Mouse (Mus musculus) right cerebral cortex, postnatal 25 days (tissue): ENCODE measurements at regions not wholly inside any gene's neighbourhood (a gene's known extent, or its start where the extent isn't known, plus 50 kb on each side); places are given as distances from the start of the nearest gene placed in this dataset.

Experiments
- DNase-seq: peaks from one replicate; pipeline ENCODE4 v3.0.0; 2022

- DNase-seq: no peak
Observed at GRCm38 (mm10) chr9:113601451-113601850, 106.6 kb downstream of the Pdcd6ip start.

DNA sequence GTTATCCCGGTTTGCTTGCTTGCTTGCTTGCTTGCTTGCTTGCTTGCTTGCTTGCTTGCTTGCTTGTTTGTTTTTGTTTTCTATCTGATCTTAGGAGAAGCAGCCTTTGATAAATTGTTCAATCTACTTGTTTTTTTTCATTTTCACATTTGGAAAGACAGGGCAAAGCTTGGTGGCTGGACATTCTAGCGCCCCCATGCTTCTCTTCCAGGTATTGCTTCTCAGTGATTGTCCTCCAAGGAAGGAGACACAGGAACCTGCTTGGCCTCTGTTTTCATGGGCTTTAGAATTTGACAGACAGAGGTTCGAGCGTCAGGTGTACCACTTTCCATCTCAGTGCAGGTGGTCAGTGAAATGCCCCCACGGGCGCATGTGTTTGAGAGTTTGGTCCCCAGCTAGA lies 120.8 kb downstream of the Pdcd6ip start:
- DNase-seq: no peak

DNA sequence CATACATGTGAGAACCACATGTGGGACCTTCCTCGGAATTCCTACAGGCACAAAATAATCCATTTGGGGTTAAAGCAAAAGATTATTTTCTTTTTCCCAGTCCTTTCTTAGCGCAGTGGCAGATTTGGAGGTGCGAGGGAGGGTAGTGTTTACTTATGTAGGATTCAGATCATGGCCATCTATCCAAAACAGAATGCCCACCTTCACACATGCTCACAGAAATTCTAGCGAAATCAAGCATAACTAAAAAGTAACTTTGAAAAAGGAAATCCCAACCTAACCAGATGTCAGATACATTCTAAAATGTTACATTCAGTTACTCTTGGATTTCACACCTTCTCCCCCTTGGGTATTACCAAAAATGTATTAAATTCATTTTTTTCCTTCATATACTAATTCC lies 121.6 kb downstream of the Pdcd6ip start:
- no peak for DNase-seq

DNA sequence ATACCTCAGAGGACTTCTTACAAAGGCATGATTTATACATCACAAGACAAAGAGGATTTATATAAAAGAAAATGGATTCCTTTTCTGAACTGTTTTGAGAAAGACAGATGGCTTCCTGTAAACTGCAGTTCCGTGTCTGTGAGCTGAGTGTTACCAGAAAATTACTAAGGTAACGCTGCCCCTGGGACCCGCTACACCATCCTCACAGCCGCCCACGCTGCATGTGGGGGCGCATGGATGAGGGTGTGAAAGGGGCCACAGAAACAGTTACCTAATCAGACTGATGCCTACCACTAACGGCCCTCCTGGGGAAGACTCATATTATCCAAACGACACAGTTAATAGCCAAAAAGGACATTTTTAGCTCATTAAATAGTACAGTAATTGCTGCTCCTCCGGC lies 129.8 kb downstream of the Pdcd6ip start:
- DNase-seq: peak; percentile 34

DNA sequence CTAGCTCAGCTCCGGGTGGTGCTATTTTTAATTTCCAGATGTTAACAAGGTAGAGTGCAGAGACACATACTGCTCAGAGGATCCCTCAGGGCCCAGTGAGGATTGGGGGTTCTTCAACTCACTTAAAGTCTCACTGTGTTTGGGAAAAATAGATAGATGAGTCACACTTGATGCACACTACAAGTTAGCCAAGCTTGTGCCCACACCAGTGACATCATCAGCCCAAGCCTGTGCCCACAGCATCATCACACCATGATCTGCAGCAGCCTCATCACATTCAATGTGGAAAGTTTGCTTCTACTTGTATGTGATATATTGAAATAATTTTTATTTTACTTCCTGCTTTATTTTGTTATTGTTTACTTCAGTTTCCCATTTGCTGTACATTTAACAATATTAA lies 139.2 kb downstream of the Pdcd6ip start:
- DNase-seq: peak; percentile 21

- no peak for DNase-seq
Observed at GRCm38 (mm10) chr9:113567705-113568104, 140.4 kb downstream of the Pdcd6ip start.

GRCm38 (mm10) chr9:113566620-113567019 lies 141.4 kb downstream of the Pdcd6ip start:
- DNase-seq: no peak

GRCm38 (mm10) chr9:113553911-113554310 lies 154.1 kb downstream of the Pdcd6ip start:
- no peak for DNase-seq

GRCm38 (mm10) chr9:113547458-113547857 lies 160.6 kb downstream of the Pdcd6ip start:
- DNase-seq: no peak

DNA sequence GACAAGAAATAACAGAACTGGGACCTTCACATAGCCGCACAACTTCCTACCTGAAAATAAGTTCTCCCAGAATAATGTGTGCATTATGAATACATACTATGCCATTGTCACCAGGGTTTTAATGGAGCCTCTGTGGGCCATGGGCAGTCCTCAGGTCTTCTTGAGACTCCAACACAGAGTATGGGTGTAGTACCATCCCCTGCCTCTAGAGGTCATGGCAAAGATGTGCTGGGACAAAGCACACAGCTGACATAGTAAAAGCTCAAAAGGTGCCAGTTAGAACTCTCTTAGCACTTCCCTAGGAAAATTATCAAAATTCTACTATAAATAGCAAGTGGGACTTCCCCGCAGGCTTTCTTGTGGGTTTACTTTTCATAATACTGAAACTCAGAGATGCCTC lies 179.5 kb downstream of the Pdcd6ip start:
- DNase-seq: no peak

DNA sequence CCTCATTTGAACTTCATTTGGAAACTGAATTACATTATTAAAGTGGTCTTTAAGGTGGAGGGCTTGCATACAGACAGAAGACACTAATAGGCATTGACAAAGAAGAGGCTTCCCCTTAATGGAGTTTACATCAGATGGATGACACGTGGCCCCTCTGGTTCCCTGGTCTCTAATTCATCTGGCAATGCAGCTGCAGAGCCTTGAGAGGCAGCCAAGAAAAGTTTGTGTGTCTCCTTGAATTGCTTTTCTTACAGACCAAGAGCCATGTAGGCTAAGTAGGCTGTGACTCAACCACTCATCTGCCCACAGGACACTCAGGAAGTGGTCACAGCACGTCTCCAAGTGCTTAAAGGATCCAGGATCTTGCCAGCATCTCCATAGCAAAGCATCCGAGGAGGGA lies 183.8 kb downstream of the Pdcd6ip start:
- DNase-seq: no peak

DNA sequence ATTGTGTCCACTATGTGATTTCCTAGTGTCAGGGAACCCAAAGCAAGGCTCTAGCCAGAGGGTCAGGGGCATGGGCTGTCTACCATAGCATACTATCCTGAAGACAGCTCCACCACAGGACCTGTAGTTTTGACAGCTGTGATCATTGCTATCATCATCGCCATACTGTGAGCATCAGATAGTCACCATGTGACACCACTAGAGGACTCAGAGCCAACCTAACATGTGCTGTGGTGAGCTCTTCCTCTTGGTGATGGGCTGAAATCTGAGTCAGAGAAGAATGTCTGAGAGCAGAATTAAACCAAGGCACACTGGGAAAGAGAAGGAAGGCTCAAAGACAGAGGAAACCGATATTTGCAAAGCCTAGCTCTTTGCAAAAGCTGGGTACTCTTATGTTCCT lies 184.9 kb downstream of the Pdcd6ip start:
- no peak for DNase-seq

GRCm38 (mm10) chr9:113519727-113520126 lies 188.3 kb downstream of the Pdcd6ip start:
- no peak for DNase-seq

GRCm38 (mm10) chr9:113518482-113518881 lies 189.6 kb downstream of the Pdcd6ip start:
- no peak for DNase-seq

- DNase-seq: no peak
Observed at GRCm38 (mm10) chr9:113517756-113518155, 190.3 kb downstream of the Pdcd6ip start.

DNA sequence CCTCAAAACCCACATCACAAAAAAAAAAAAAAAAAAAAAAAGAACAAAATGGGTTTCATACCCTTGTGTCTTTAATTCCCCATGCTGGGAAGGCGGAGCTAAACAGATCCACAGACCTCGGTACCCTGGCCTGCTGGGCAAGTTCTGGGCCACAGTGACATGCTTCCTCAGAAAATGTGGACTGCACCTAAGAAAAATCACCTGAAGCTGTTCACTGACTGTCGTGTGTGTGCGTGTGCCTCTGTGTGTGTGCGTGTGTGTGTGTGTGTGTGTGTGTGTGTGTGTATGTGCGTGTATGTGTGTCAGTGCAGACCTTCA lies 192.4 kb downstream of the Pdcd6ip start:
- DNase-seq: no peak

DNA sequence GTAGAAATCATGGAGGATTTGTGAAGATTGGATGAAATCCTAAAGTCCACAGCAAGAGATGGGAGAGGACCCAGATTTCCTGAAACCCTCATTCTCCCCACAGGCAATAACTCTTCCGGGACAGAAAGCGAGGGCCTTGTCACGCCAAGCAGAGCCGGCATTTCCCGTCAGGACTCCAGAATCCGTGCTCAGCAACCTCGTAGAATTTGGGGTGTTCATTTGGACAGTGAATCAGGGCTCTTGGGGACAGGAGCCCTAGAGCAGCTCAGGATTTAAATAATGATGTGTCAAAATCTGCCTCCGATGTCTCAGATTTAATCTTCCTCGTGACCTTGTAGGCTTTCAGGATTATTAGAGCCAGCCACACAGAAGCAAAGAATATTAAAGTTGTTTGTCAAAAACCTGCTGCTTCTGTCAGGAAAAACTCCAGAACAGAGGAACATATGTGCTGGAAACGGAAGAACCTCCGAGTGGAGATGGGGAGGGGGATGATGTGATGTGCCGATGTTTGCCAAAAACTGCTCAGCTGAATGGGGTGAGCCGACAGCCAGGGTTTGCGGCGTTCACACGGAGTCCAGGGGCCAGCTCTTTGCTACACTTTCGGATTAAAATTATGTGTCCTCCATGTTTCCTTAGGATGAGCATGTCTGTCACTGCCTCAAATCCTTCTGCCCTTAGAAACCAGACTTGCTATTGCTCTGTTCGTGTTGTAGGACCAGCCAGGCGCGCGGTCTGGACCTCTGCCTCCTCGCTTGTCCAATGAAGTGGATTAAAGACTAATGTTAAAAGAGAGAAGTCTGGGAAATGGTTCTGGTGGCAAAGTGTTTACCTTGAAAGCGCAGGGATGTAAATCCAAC lies 193.0 kb downstream of the Pdcd6ip start:
- no peak for DNase-seq

DNA sequence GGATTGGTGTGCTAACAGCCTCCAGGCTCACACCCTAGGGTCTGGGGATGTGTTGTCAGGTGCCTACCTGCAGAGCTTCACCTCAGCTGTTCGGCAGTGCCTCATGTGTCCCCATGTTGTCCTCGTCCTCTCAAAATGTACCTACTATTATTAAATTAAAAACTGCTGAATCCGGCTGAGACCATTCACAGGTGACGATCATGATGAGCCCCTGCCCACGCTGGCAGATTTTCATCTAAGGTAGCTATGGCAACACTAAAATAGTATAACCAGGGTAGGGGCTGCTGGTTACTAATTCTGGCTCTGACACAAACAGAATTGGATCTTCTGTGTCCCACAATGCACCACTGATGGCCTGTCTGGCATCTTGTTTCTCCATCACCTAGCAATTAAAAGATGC lies 196.8 kb downstream of the Pdcd6ip start:
- no peak for DNase-seq

- no peak for DNase-seq
Observed at GRCm38 (mm10) chr9:113509368-113509767, 198.7 kb downstream of the Pdcd6ip start.

- peak; percentile 83 for DNase-seq
Observed at GRCm38 (mm10) chr9:113508821-113509220, 199.2 kb downstream of the Pdcd6ip start.

DNA sequence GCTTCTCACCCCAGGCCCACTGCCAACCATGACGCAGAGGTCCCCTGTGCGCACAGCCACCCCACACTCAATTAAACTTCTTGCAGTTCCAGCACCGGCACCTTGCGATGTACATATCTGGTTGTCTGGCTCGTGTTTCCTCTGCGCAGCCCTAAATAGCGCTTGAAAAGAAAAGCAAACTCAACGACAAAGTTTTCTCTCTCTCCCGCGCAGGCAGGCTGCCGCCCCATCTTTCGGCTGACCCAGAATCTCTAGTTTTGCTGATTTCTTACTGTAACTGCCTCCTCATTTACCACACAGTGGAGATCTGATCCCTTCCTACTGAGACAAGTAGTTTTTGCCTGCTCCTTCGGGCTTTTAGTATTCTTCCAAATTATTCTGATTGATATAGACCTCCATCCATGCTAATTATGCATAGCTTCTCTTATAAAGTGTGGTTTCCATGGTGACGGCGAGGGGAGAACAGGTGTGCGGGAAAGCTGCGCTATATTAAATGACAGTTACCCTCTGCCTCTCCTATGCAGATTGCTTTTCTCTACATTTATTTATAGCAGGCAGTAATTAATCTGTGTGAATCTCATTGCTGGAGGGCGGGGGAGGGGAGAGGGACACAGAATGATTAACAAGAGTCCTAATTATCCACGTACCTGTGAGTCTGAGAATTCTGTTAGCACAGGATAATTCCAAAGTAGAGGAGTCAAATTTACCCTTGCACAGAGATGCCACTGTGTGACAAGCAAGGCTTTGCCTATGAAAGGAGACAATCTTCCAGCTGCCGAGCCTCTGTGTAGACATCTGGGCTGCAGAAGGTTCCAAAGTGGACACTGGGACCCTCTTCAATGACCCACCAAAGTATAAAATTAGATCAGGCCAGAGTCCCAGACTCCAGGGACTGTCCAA lies 200.2 kb downstream of the Pdcd6ip start:
- peak; percentile 53 for DNase-seq

DNA sequence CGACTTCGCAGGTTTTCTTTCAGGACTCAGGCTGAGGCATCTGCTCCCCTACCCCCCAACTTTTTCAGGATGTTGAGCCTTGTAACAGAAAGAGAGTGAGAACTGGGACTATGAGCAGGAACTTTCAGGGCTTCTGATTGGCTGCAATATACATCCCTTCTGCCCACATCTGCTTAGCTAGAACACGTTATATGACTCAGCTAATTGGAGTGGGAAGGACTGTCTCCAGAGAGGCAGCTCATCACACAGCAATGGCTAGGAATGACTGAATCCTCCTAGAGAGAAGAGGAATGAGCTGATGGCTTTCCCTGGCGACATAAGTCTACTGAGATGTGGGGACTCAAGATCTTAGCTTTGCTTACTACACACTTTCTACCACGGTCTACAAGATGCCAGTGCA lies 208.8 kb downstream of the Pdcd6ip start:
- DNase-seq: no peak

- no peak for DNase-seq
Observed at GRCm38 (mm10) chr9:113496176-113496732, 211.8 kb downstream of the Pdcd6ip start.

DNA sequence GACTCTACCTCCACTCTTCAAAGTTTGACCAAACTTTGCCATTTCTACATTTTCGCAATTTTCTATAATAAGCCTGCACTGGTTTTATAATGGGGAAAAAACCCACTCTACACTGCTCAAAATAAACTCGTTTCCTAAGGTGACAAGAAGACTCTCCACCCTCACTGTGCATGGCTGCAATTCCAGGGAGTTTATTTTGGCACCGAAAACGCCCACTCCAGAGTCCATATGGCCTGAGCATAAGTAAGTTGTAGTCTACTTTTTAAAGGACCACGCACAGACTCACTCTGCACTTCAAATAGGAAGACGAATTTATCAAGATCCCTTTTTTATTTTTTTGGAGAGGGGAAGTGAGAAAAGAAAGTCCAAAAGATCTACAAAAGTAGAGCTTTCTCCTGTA lies 219.4 kb downstream of the Pdcd6ip start:
- peak; percentile 83 for DNase-seq
